Mouse (Mus musculus) megakaryocyte, embryonic 14.5 days (primary cell): ENCODE measurements at regions not wholly inside any gene's neighbourhood (a gene's known extent, or its start where the extent isn't known, plus 50 kb on each side); places are given as distances from the start of the nearest gene placed in this dataset.

Experiments used
- FLI1 ChIP-seq: IDR thresholded peaks from 2 replicates; pipeline ENCODE4 v1.6.1; 2012; ENCODE audit warnings: low read length, inconsistent platforms, mixed read lengths
- GATA1 ChIP-seq: IDR thresholded peaks from 3 replicates; pipeline ENCODE4 v1.6.1; 2012; ENCODE audit warnings: mixed read lengths, low read length, inconsistent platforms, borderline replicate concordance

DNA sequence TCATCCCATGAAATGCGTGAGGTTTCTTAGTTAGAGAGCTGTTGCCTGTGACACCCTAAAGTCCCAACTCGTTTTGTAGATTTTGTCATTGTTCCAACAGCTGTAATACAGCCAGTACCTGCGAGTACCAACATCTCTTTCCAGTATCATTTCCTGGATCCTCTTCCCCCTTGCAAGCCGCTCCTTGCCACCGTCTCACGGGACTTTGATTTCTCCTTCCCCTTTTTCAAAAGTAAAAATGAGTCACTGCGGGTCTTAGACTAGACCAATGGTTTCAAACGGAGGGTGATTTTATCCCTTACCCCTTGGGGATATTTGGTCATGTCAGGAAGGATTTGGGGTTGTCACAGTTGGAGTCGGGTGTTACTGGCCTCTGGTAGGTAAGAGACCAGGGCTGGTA lies 56.5 kb upstream of the Foxe1 start:
- no peak for TF ChIP-seq GATA1
- TF ChIP-seq FLI1, result no peak
